Mouse (Mus musculus) G1E (cell line): ENCODE results near the gene Mgl2.

Source experiments
- CTCF ChIP-seq: IDR thresholded peaks from 2 replicates; pipeline ENCODE4 v1.5.1; 2012; ENCODE audit warnings: low read depth, low read length, inconsistent platforms, mixed read lengths
- GATA1 ChIP-seq: IDR thresholded peaks from 2 replicates; pipeline ENCODE4 v1.6.1; 2012; ENCODE audit warnings: borderline replicate concordance, low read length, inconsistent platforms, mixed read lengths
- POLR2AphosphoS5 ChIP-seq: IDR thresholded peaks from 2 replicates; pipeline ENCODE4 v1.6.1; 2012; ENCODE audit warnings: low read depth, low read length, inconsistent platforms; ENCODE audit not compliant: insufficient replicate concordance
- TAL1 ChIP-seq: conservative IDR thresholded peaks from 2 replicates; pipeline ENCODE4 v1.6.1; 2012; ENCODE audit warnings: low read depth, low read length, inconsistent platforms, mixed read lengths

DNA sequence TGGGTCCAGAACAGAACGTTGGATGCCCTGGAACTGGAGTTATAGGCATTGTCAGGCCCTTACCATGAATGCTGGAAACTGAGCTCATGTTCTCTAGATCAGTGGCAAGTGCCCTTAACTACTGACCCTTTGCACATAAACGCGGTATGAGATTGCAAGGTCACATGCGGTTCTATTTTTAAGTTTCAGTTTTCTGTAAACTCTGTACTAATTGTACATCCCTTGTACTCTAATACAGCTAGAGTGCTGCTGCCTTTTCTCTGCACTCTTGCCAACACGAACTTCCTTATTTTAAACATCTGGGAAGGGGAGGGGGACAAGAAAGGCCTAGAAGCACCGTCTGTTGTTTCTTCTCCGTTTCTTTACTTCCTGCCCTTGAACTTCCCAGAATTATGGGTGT lies 55.0 kb downstream of the Mgl2 start:
- TF ChIP-seq TAL1 (no peak), POLR2AphosphoS5 (no peak), CTCF (no peak), GATA1 (no peak)
